Mouse (Mus musculus) neutrophil, adult 5-6 weeks (primary cell): ENCODE data around the gene Gm20538. TPM values are rescaled to one million over a fixed set of nuclear protein-coding genes. Genes with fewer than 3 reads are reported as not detected.

Experiments
- ATAC-seq: fragments of 151-379, 151-347 bp; 2 replicates; pipeline ENCODE4 v1.8.0; 2017; ENCODE audit warnings: mild to moderate bottlenecking, moderate TSS enrichment; ENCODE audit not compliant: insufficient number of reproducible peaks, poor library complexity, low FRiP score, severe bottlenecking; ENCODE audit errors: extremely low read depth
- total RNA-seq: library from RNA; stranded (forward); fragments of 200-1000 nt; gene quantifications from 2 replicates; pipeline ENCODE4 v1.2.3, GENCODE M21; 2017

The Gm20538 gene
- total RNA-seq, 1 experiment from 2014 or later, result 7.1 TPM

- no peak for ATAC-seq
Measured at GRCm38 (mm10) chr19:44542694-44543178, 9.9 kb downstream of the Gm20538 start.

DNA sequence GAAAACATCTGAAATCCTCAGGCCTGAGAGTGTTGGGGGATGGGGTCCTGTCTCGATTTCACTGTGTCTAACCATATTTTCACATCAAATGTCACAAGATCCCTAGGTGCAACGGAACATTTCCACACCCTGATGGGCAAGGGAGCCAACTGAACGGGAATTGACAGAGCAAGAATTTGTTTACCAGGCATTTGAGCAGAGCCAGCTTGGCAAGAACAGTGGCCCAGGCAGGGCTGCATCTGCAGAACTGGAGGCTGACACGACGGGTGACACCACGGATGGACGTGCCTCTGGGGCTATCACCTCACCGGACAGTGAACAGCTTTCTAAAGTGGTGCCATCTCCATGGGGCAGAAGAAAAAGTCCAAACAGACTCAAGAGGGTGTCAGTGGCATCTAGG is 15.2 kb downstream of the Gm20538 start:
- no peak for ATAC-seq

- ATAC-seq, result no peak
Measured at GRCm38 (mm10) chr19:44535376-44535775, 17.3 kb downstream of the Gm20538 start.

- no peak for ATAC-seq
Measured at GRCm38 (mm10) chr19:44530018-44530417, 22.6 kb downstream of the Gm20538 start.

GRCm38 (mm10) chr19:44525551-44526205 is 27.0 kb downstream of the Gm20538 start:
- ATAC-seq, result no peak

DNA sequence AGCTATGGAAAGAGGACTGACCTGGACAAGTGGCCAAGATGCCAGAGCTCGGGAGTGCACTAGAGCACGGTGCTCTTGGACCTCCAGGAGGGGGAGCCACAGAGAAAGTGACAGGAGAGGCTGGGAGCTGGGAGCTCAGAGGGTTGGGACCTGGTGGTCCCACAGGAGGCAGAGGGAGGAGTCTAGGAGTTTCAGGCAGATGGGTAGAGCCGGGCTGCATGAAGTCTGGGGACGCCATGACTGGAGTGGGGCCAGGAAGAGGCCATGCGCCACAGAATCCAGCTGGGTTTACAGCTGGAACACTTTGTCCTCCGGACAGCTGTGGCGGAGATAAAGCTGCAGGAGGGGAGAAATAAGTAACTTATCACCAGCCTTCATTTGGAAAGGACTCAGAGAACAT is 33.5 kb downstream of the Gm20538 start:
- ATAC-seq, result no peak

GRCm38 (mm10) chr19:44517996-44518768 is 34.4 kb downstream of the Gm20538 start:
- no peak for ATAC-seq

DNA sequence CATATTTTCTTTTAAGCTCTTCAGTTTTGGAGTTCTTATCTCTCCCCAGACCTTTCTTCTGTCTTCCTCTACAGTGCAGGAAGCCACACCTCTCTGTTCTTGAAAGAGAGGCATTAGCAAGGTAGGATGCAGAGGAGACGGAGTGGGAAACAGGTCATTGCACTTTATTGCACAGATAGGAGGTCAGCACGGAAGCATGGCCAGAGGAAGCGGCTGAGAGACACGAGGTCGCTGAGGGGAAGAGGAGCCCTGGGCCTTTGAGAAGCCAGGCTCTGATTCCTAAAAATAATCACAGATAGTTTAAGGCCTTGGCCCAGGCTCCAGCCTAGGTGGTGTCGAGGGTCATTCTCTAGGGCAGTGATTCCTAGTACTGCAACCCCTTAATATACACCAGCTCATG is 36.9 kb downstream of the Gm20538 start:
- no peak for ATAC-seq

GRCm38 (mm10) chr19:44514521-44515451 is 37.8 kb downstream of the Gm20538 start:
- no peak for ATAC-seq

GRCm38 (mm10) chr19:44513921-44514482 is 38.6 kb downstream of the Gm20538 start:
- no peak for ATAC-seq

- no peak for ATAC-seq
Measured at GRCm38 (mm10) chr19:44513054-44513833, 39.4 kb downstream of the Gm20538 start.

GRCm38 (mm10) chr19:44512601-44513000 is 40.0 kb downstream of the Gm20538 start:
- ATAC-seq, result no peak

- ATAC-seq, result no peak
Measured at GRCm38 (mm10) chr19:44511451-44512231, 41.0 kb downstream of the Gm20538 start.

GRCm38 (mm10) chr19:44510534-44511175 is 42.0 kb downstream of the Gm20538 start:
- no peak for ATAC-seq

GRCm38 (mm10) chr19:44502741-44503140 is 49.9 kb downstream of the Gm20538 start:
- no peak for ATAC-seq

GRCm38 (mm10) chr19:44501925-44502324 is 50.7 kb downstream of the Gm20538 start:
- no peak for ATAC-seq

DNA sequence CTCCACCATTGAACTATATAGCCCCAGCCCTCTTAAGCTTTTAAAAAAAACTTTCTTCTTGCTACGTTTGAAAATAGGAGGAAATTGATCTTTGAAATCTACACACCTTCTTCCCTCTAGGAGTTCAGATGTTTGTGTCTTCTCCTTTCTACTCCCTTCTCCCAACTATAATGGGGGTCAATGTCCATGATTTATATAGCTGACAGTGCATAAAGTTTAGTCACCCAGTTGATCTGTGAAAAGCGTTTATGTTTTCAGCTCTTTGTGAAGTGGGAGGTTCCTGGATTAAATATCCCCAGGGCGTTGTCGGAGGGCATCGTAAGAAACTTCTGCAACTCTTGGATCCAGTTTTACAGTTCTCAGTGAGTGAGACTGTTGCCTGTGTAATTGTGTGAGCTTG is 52.4 kb downstream of the Gm20538 start:
- no peak for ATAC-seq
